Mouse (Mus musculus) ES-Bruce4 (cell line): ENCODE measurements around the gene Stoml2.

Experiments used
- CTCF ChIP-seq: IDR thresholded peaks from one replicate; pipeline ENCODE4 v1.8.1; 2011; ENCODE audit warnings: low read depth, low read length
- EP300 ChIP-seq: IDR thresholded peaks from 2 replicates; pipeline ENCODE4 v1.6.1; 2011; ENCODE audit warnings: low read depth, low read length; ENCODE audit not compliant: insufficient read depth

GRCm38 (mm10) chr4:43038567-43039495 lies 7.3 kb upstream of the Stoml2 start:
- TF ChIP-seq CTCF (no peak), EP300 (no peak)
